Mouse (Mus musculus) mesoderm, embryonic 11.5 days (tissue): ENCODE results near the gene Gm9117.
"Not testable (repeated sequence)": the region's sequence is repeated elsewhere in the genome, so short reads cannot be mapped to it uniquely, and the experiment has no call there.

Source experiments
- DNase-seq: peaks from one replicate; pipeline ENCODE4 v3.0.0-alpha.2; 2012; ENCODE audit warnings: low read depth, low spot score

The Gm9117 gene

DNA sequence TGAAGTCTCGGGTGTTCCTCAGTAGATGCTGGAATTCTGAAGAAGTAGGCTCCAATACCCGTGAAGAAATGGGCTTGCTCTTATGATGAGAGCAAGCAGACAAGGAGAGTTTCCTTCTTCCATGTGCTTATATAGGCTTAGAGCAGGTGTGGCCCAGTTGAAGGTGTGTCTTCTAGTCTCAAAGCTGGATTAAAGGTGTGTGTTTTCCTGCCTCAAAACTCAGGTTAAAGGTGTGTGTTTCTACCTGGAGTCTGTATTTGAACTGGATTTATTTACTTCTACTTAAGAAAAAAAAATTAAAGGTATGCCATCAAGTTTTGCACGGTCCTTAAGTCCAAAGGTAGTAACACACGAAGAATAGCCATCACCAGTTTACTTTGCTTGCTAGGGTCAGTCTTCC is at the start of gene Gm9117:
Gene Gm9117 (minus strand): TSS at position 101 of the 400 bp plus-strand sequence.
- DNase-seq, result not testable (repeated sequence)

GRCm38 (mm10) chr3:93968938-93969337 is 25.6 kb upstream of the Gm9117 start:
- DNase-seq, result not testable (repeated sequence)

DNA sequence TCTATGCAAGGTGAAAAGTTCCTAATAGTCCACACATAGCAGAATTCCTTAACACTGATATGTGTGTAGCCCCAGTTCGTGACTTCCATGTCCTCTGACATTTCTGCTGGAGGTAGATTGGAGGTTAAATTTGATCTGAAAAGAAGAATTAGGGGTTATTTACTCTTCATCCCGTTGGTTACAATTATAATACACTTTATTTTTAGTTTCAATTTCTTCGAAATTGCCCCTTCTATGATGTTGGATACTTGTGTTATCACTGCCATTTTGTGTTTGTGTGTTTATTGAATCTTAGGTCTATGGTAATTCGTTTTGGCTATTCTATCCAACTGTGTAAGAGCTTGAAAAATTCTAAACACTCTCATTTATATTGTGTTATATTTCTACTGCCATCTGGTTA is 17.9 kb upstream of the Gm9117 start, which contains the start of gene Tdpoz5:
Gene Tdpoz5 (minus strand): TSS at position 101 of the 400 bp plus-strand sequence.
- not testable (repeated sequence) for DNase-seq

GRCm38 (mm10) chr3:93938386-93938785 is 5.0 kb downstream of the Gm9117 start:
- not testable (repeated sequence) for DNase-seq
